Mouse (Mus musculus) liver, postnatal 0 days (tissue): ENCODE measurements at regions not wholly inside any gene's neighbourhood (a gene's known extent, or its start where the extent isn't known, plus 50 kb on each side); places are given as distances from the start of the nearest gene placed in this dataset.

Source experiments
- ATAC-seq: fragments of 200-750 bp; cut with Nextera tagmentation; 2 replicates; pipeline ENCODE4 v1.8.0; 2017; ENCODE audit warnings: mild to moderate bottlenecking, moderate library complexity
- DNase-seq: peaks from one replicate; pipeline ENCODE4 v3.0.0-alpha.2; 2016
- H3K27ac ChIP-seq: fragments of 300-500 bp; sonication (generic); 2 replicates; pipeline ENCODE4 v1.5.1; 2014; ENCODE audit warnings: antibody characterized with exemption, moderate library complexity, mild to moderate bottlenecking, low read depth
- H3K27me3 ChIP-seq: fragments of 300-500 bp; sonication (generic); 2 replicates; pipeline ENCODE4 v1.6.1; 2014; ENCODE audit warnings: low read length, control low read depth, mixed read lengths; ENCODE audit not compliant: insufficient read depth
- H3K36me3 ChIP-seq: fragments of 300-500 bp; sonication (generic); replicated peaks from 2 replicates; pipeline ENCODE4 v1.6.1; 2014; ENCODE audit warnings: mild to moderate bottlenecking, control low read depth, low read length, moderate library complexity, mixed read lengths; ENCODE audit not compliant: insufficient read depth
- H3K4me1 ChIP-seq: fragments of 300-500 bp; sonication (generic); 2 replicates; pipeline ENCODE4 v1.6.1; 2014; ENCODE audit warnings: antibody characterized with exemption, mild to moderate bottlenecking, control low read depth; ENCODE audit not compliant: insufficient read depth
- H3K4me2 ChIP-seq: fragments of 300-500 bp; sonication (generic); 2 replicates; pipeline ENCODE4 v1.6.1; 2014; ENCODE audit warnings: low read depth, mild to moderate bottlenecking, low read length, moderate library complexity, mixed read lengths
- H3K4me3 ChIP-seq: fragments of 300-500 bp; sonication (generic); 2 replicates; pipeline ENCODE4 v1.5.1; 2014; ENCODE audit warnings: low read depth, low read length
- H3K9ac ChIP-seq: fragments of 300-500 bp; sonication (generic); replicated peaks from 2 replicates; pipeline ENCODE4 v1.6.1; 2014; ENCODE audit warnings: mild to moderate bottlenecking, moderate library complexity
- H3K9me3 ChIP-seq: fragments of 300-500 bp; sonication (generic); 2 replicates; pipeline ENCODE4 v1.6.1; 2016; ENCODE audit warnings: mild to moderate bottlenecking, control low read depth, low read length, mixed read lengths
- CTCF ChIP-seq: sonication (generic); IDR thresholded peaks from 2 replicates; pipeline ENCODE4 v1.5.1; 2016; ENCODE audit warnings: antibody characterized with exemption, low read depth
- EP300 ChIP-seq: IDR thresholded peaks from 2 replicates; pipeline ENCODE4 v1.6.1; 2016; ENCODE audit warnings: antibody characterized with exemption, low read depth, mild to moderate bottlenecking
- WGBS: fragments of 180-500 bp; shearing (Covaris S2); extraction: QIAGEN DNeasy Blood & Tissue Kit; methylation state at CpG from one replicate; pipeline ENCODE4 v1.1.7; 2014; ENCODE audit not compliant: insufficient replicate concordance; 5-methylcytosine and 5-hydroxymethylcytosine counted together

DNA sequence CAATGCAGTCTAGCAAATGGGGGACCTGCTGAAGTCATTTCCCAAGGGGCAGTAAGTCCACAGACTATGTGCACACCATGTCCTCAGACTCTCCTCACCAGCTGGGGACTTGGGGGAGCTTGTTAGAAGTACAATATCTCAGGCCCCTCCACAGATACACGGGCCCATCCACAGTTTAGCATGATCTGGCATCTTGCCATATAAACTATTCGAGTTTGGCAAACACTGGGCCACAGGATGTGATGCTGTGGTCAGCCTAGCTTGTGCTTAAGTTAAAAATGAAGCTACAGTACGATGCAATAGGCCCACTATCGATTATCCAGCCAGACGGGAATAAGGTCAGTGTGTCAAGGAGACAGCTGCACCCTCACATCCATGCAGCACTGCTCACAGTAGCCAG, 157.9 kb upstream of the Noct start:
- Histone ChIP-seq H3K9ac (no peak overlapping the region), H3K4me2 (no peak overlapping the region), H3K27ac (no peak overlapping the region), H3K9me3 (no peaks in the 10 kb centered on the region), H3K27me3 (no peaks in the 10 kb centered on the region), H3K4me1 (no peaks in the 10 kb centered on the region), H3K36me3 (no peaks in the 10 kb centered on the region), H3K4me3 (no peak overlapping the region)
- WGBS = 40% methylated on average over 5 of the region's 5 CpGs
- DNase-seq = no peak
- ATAC-seq = no peak
- TF ChIP-seq CTCF (no peak), EP300 (no peak)

DNA sequence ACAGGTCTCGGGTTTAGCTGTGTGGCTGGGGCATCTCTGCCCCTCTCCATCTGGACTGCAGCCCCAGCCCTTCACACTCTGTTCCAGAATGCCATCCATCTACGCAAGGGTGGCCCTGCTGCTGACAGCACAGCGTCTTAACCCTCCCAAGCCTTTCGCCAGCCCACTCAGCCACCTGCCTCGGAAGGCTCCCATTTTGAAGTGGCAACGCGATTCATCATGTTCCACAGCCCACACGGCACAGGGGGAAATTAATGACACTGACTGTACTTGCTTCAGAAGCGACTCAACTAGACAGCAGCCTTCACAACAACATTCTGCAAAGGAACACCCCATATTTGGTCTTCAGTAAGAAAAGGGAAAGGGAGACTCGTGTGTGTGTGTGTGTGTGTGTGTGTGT, 151.8 kb upstream of the Noct start:
- WGBS = 77% methylated on average over 10 of the region's 10 CpGs

DNA sequence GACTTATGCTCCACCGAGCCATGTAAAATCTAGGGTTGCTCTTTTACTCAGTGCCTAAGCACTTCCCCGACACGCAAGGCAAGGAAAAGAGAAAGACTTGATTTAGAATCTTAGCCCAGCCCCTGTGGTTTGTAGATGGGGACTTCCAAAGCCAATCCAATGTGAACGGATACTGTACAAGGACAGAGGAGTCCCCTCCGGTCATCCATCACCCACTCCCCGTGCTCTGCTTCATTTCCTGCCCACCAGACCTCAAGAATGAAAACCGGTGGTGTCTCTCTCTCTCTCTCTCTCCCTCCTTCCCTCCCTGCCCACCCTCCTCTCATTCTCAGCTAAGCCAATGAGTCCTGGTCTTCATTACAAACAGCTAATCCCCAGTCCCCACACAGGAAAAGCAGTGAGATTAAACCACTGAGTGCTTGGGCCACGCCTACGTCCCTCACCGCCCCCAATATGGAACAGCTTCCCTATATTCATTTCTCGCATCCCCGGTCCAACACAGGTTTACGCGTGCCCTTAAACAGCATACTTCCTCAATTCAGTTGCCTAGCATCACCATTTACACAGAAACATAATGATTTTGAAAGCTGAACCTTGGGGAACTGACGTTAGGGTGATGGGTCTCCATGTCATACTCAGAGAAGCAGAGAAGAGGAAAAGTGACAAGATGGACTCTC, 151.1 kb upstream of the Noct start:
- DNase-seq (no peak), ATAC-seq (no peak)
- no peak overlapping the region for H3K4me2 ChIP-seq
- no peaks in the 10 kb centered on the region for H3K36me3 ChIP-seq
- 48% methylated on average over 15 of the region's 15 CpGs for WGBS
- no peak overlapping the region for H3K9ac ChIP-seq
- H3K9me3 ChIP-seq = no peaks in the 10 kb centered on the region
- no peak overlapping the region for H3K4me3 ChIP-seq
- H3K4me1 ChIP-seq = no peaks in the 10 kb centered on the region
- H3K27me3 ChIP-seq = no peaks in the 10 kb centered on the region
- TF ChIP-seq CTCF (no peak), EP300 (no peak)
- H3K27ac ChIP-seq = no peak overlapping the region

More for the DNA sequence above, 151.8 kb upstream of the Noct start:
- no peak overlapping the region for H3K4me2 ChIP-seq
- ATAC-seq (no peak), DNase-seq (no peak)
- no peaks in the 10 kb centered on the region for H3K36me3 ChIP-seq
- no peaks in the 10 kb centered on the region for H3K4me1 ChIP-seq
- no peaks in the 10 kb centered on the region for H3K27me3 ChIP-seq
- no peak overlapping the region for H3K4me3 ChIP-seq
- H3K9me3 ChIP-seq = no peaks in the 10 kb centered on the region
- no peak overlapping the region for H3K27ac ChIP-seq
- no peak overlapping the region for H3K9ac ChIP-seq
- TF ChIP-seq CTCF = no peak
- no peak for TF ChIP-seq EP300

DNA sequence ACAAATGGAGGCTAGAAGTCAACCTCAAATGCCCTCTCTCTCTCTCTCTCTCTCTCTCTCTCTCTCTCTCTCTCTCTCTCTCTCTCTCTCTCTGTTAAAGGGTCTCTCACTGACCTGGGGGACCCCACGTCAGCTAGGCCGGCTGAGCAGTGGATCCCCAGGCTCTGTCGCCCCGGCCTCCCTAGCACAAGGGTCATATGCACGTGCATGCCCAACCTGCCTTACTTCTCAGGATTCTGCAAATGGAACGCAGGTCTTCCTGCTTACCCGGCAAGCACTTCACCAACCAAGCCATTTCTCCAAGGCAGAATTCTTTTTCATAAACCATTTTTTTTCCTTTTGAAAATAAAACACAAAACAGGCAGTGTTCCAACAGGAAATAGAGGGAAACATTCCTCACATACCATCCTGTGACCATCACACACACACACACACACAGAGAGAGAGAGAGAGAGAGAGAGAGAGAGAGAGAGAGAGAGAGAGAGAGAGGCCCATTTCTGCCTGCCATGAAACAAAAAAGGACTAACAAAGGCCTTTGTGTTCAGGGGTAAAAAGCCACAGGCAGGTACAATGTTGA, 150.4 kb upstream of the Noct start:
- Histone ChIP-seq H3K4me1 (no peaks in the 10 kb centered on the region), H3K4me3 (no peak overlapping the region), H3K4me2 (no peak overlapping the region), H3K9ac (no peak overlapping the region), H3K27ac (no peak overlapping the region), H3K9me3 (no peaks in the 10 kb centered on the region), H3K27me3 (no peaks in the 10 kb centered on the region), H3K36me3 (no peaks in the 10 kb centered on the region)
- TF ChIP-seq EP300 = no peak
- TF ChIP-seq CTCF = no peak
- no peak for DNase-seq
- no peak for ATAC-seq
- WGBS = 74% methylated on average over 7 of the region's 7 CpGs

- no peak overlapping the region for H3K4me3 ChIP-seq
- no peaks in the 10 kb centered on the region for H3K9me3 ChIP-seq
- no peaks in the 10 kb centered on the region for H3K27me3 ChIP-seq
- no peak overlapping the region for H3K9ac ChIP-seq
- H3K36me3 ChIP-seq = no peaks in the 10 kb centered on the region
- 75% methylated on average over 10 of the region's 10 CpGs for WGBS
- DNase-seq (no peak), ATAC-seq (no peak)
- no peak overlapping the region for H3K27ac ChIP-seq
- no peaks in the 10 kb centered on the region for H3K4me1 ChIP-seq
- no peak overlapping the region for H3K4me2 ChIP-seq
- no peak for TF ChIP-seq EP300
- no peak for TF ChIP-seq CTCF
Measured at GRCm38 (mm10) chr3:51075219-51075920, 148.9 kb upstream of the Noct start.

GRCm38 (mm10) chr3:51078459-51078858, 145.8 kb upstream of the Noct start:
- no peak overlapping the region for H3K9ac ChIP-seq
- TF ChIP-seq EP300 (no peak), CTCF (no peak)
- no peaks in the 10 kb centered on the region for H3K36me3 ChIP-seq
- no peaks in the 10 kb centered on the region for H3K9me3 ChIP-seq
- WGBS = 71% methylated on average over 4 of the region's 4 CpGs
- no peaks in the 10 kb centered on the region for H3K4me1 ChIP-seq
- no peak for DNase-seq
- no peak overlapping the region for H3K4me2 ChIP-seq
- ATAC-seq = no peak
- H3K4me3 ChIP-seq = no peak overlapping the region
- no peaks in the 10 kb centered on the region for H3K27me3 ChIP-seq
- no peak overlapping the region for H3K27ac ChIP-seq
